Mouse (Mus musculus) bone marrow, adult 2 months (tissue): ENCODE measurements around the gene Ephb6. TPM values are rescaled to one million over a fixed set of nuclear protein-coding genes. Genes with fewer than 3 reads are reported as not detected.

ENCODE experiments used
- H3K27ac ChIP-seq: fragments of 200-500 bp; 2 replicates; pipeline ENCODE4 v1.5.1; 2012; ENCODE audit warnings: low read depth, mild to moderate bottlenecking, control low read depth, inconsistent platforms, low read length; ENCODE audit not compliant: control insufficient read depth, poor library complexity, insufficient read depth
- H3K4me1 ChIP-seq: fragments of 200-500 bp; 2 replicates; pipeline ENCODE4 v1.6.1; 2011; ENCODE audit warnings: low read length; ENCODE audit not compliant: control insufficient read depth, insufficient read depth
- H3K4me3 ChIP-seq: fragments of 200-500 bp; replicated peaks from 2 replicates; pipeline ENCODE3; 2011; ENCODE audit warnings: mild to moderate bottlenecking, low read depth, low read length, control low read depth; ENCODE audit not compliant: control insufficient read depth
- CTCF ChIP-seq: fragments of 200-500 bp; IDR thresholded peaks from 2 replicates; pipeline ENCODE4 v1.5.1; 2011; ENCODE audit warnings: low read length, control low read depth; ENCODE audit not compliant: control insufficient read depth, insufficient read depth
- POLR2A ChIP-seq: fragments of 200-500 bp; IDR thresholded peaks from 2 replicates; pipeline ENCODE4 v1.6.1; 2011; ENCODE audit warnings: low read depth, mild to moderate bottlenecking, control low read depth, low read length, borderline replicate concordance; ENCODE audit not compliant: control insufficient read depth
- WGBS: fragments of 180-500 bp; shearing (Covaris S2); methylation state at CpG from one replicate; pipeline ENCODE4 v1.1.7; 2018; 5-methylcytosine and 5-hydroxymethylcytosine counted together
- polyA plus RNA-seq: library from polyadenylated mRNA; stranded (reverse); fragments of >200 nt; gene quantifications from 2 replicates; pipeline ENCODE4 v1.2.4, GENCODE M21; 2011; ENCODE audit warnings: low replicate concordance; ENCODE audit not compliant: missing spikeins, insufficient read depth, insufficient read length

Ephb6 gene
- polyA plus RNA-seq, 1 experiment, result 2.4 TPM

GRCm38 (mm10) chr6:41607637-41608036, 2.4 kb downstream of the Ephb6 start:
- H3K27ac ChIP-seq, result no peak overlapping the region
- TF ChIP-seq POLR2A (no peak), CTCF (no peak)
- H3K4me3 ChIP-seq, result no peak overlapping the region
- H3K4me1 ChIP-seq, result no peaks in the 10 kb centered on the region
- 79% methylated on average over 5 of the region's 5 CpGs for WGBS

DNA sequence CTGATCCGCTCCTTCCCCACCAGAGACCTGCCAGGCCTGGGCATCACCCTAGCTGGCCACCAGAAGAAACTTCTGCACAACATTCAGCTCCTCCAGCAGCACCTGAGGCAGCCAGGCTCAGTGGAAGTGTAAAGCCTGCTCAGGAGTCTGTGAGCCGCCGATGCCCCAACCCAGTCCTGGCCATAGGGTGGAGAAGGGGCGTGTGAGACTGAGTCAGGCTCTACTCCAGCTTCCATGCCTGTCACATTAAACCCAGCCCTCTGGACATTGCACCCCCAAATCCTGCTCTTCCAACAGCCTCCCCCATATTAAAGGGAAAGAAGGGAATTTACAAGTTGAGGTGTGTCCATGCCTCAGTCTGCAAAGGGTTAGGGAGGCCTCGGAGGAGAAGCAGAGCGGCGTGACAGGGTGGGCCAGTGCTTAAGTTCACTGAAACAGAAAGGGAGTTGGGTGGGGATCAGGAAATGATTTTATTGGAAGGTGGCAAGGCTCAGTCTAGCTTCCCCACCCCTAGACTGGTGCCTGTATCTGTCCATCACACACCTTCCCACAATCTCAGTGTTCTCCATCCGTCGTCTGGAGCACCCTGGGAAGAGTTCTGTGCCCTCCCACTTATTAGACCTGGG, 15.0 kb downstream of the Ephb6 start:
- Histone ChIP-seq H3K4me3 (no peak overlapping the region), H3K27ac (no peak overlapping the region), H3K4me1 (no peaks in the 10 kb centered on the region)
- 91% methylated on average over 9 of the region's 9 CpGs for WGBS
- TF ChIP-seq POLR2A, result no peak
- TF ChIP-seq CTCF, result no peak

DNA sequence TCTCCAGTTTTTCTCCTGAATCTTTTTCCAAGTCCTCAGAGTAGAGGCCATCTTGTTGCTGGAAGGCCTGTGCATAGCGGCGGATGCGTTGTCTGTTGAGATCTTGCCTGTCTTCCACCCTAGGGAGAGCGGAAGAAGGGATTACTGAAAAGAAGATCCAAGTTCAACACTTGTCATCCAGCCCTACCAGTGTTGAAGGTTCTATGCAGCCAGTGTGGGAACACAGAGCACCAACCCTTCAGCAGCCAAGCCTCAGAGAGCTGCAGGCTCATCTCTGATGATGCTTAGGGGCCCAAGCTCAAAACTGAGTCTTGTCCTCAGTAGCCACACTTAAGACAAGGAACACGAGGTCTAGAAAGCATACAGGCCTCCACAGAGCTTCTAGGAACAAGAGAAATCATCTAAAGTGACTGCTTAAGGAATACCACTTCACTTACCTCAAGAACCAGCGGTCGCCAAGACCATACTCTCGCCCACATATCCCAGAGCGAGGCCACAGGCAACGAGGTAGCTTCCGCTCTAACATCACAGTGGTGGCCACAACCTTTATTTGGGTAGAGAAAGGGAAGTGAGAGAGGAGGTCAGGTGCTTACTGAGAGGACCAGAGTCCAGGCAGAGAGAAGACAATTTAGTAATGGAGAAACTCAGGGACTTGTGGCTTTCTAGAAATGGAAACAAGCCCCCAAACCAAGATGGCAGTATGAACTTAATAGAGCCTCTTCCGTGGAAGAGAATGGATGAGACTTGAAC, 16.1 kb downstream of the Ephb6 start:
- no peak for TF ChIP-seq POLR2A
- no peak for TF ChIP-seq CTCF
- WGBS, result 65% methylated on average over 12 of the region's 12 CpGs
- Histone ChIP-seq H3K4me3 (no peak overlapping the region), H3K27ac (no peak overlapping the region), H3K4me1 (no peaks in the 10 kb centered on the region)

- H3K4me3 ChIP-seq, result no peak overlapping the region
- no peak for TF ChIP-seq POLR2A
- TF ChIP-seq CTCF, result peak; percentile 65
- no peaks in the 10 kb centered on the region for H3K4me1 ChIP-seq
- no peak overlapping the region for H3K27ac ChIP-seq
- WGBS, result 67% methylated on average over 9 of the region's 9 CpGs
Observed at GRCm38 (mm10) chr6:41622661-41623060, 17.4 kb downstream of the Ephb6 start.

DNA sequence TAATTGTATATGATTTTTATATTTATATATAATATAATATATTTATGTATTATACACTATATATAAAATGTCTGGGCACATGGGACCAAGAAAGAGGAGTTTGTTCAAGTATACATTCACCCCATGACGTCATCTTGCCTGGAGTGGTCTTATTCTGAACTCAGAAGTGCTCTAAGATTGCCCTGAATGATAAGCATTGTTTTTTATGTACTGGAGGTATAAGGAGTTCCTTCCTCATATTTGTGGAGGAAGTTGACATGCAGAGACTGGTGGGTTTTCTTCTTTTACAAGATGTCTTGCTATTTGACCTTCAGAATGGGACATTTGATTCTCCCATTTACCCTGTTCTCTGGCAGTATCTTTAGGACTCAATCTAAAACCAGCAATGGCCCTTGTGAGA, 22.9 kb downstream of the Ephb6 start:
- H3K27ac ChIP-seq, result no peak overlapping the region
- 4% methylated on average over 1 of the region's 1 CpGs for WGBS
- no peak overlapping the region for H3K4me3 ChIP-seq
- H3K4me1 ChIP-seq, result no peaks in the 10 kb centered on the region
- TF ChIP-seq POLR2A (no peak), CTCF (no peak)

DNA sequence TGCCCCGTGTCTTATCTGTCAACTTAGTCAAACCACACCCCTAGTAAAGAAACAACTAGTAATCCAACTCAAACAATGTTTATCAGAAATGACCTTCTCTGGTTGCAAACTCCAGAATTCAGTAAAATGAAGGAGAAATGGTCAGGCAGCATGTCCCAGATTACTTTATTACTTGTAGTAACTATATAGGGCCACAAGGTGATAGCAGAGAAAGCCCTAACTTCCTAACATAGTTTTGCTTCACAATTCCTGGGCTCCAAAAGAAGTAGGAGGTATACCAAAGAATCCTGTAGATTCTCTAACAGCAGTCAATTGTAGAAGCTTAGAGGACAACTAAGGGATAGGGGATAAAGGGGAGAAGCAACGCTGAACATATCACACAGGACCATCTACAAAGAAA, 25.5 kb downstream of the Ephb6 start:
- Histone ChIP-seq H3K4me3 (no peak overlapping the region), H3K27ac (no peak overlapping the region), H3K4me1 (no peaks in the 10 kb centered on the region)
- 63% methylated on average over 2 of the region's 2 CpGs for WGBS
- TF ChIP-seq CTCF (no peak), POLR2A (no peak)

DNA sequence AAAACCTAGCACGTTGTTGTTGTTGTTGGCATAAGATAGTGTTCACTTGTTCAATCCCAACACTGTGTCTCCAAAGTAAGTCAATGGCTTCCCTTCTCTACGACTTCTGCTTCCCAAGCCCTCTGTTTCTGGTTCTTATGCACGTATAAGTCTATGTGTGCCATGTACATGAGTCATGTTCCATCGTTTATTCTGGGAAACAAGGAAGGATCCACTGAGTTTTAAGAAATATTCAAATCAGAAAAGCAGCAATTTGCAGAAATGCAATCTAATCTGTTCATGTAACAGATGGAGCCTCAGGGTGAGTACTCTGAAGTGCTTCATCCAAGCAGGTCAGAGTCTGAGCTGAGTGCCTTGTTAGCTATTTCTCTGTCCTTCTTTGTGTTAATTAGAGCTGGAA, 26.3 kb downstream of the Ephb6 start:
- Histone ChIP-seq H3K4me1 (no peaks in the 10 kb centered on the region), H3K4me3 (no peak overlapping the region), H3K27ac (no peak overlapping the region)
- no peak for TF ChIP-seq CTCF
- TF ChIP-seq POLR2A, result no peak
- WGBS, result 80% methylated on average over 4 of the region's 4 CpGs

GRCm38 (mm10) chr6:41635211-41635610, 29.9 kb downstream of the Ephb6 start:
- WGBS, result 50% methylated on average over 1 of the region's 1 CpGs
- H3K4me3 ChIP-seq, result no peak overlapping the region
- H3K4me1 ChIP-seq, result no peaks in the 10 kb centered on the region
- H3K27ac ChIP-seq, result no peak overlapping the region
- TF ChIP-seq CTCF (no peak), POLR2A (no peak)
